Comparison of ENCODE assay signal across 13 mouse cellular contexts in the genomic region with DNA sequence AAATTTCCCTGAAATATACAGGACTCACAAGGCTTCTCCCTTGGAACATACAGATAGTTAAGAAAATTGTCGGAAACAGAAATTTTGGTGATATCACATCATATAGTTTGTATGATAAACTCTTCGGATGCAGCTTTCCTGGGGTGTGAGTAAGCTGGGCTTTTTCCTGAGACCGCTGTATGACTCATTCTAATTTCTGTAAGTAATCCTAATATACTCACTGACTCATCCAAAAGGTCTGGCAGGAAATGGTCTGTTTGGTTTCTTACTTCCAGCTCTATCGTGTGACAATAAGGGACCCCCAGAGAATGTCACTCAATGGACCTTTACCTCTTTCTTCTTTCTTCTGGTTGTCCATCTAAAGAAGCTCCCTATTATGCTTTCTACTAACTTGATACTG.
"Had no signal": no experiment of that assay in that cellular context is flagged by ENCODE, and none has a peak within 500 bp of the region (broad histone marks: within the 10 kb centered on the region; RNA-seq: fewer than 3 reads in every experiment).

No protein-coding gene starts in this region.

- DNase-seq: gastrocnemius, adult 2 months; gastrocnemius, postnatal 10 days; gastrocnemius, postnatal 25 days; heart, adult 18-20 months; heart, postnatal 14 days; heart, postnatal 36 days; kidney, adult 11 months; kidney, adult 2 months; kidney, adult 9 months; kidney, postnatal 14 days; kidney, postnatal 36 days; liver; liver, embryonic 13.5 days had no signal
